Mouse (Mus musculus) T-helper 2 cell (primary cell): Measurements from ENCODE around the gene Pcnx4.

Experiments
- in situ Hi-C: fragments of 300-600 bp; cut with MboI, MseI; formaldehyde crosslinking; loops from one replicate; pipeline ENCODE4 v1.15.1; 2025; ENCODE audit warnings: high pct_unique_total_duplicates

Gene Pcnx4

GRCm38 (mm10) chr12:72536021-72536597 lies at the start of gene Pcnx4:
TSS of gene Pcnx4 (plus strand) at chr12:72536383.
- in situ Hi-C loops = loop anchor here (10.0 to 25.0 kb wide), 2 partner anchors 499 to 1849 kb away; no protein-coding TSS in a partner anchor

GRCm38 (mm10) chr12:72487498-72487897 lies 48.7 kb upstream of the Pcnx4 start:
- in situ Hi-C loops = no loop called here

GRCm38 (mm10) chr12:72489995-72490394 lies 46.2 kb upstream of the Pcnx4 start:
- in situ Hi-C loops = no loop called here

GRCm38 (mm10) chr12:72491063-72491719 lies 45.0 kb upstream of the Pcnx4 start:
- in situ Hi-C loops = no loop called here

GRCm38 (mm10) chr12:72496866-72497600 lies 39.1 kb upstream of the Pcnx4 start:
- in situ Hi-C loops = no loop called here

- in situ Hi-C loops = no loop called here
Observed at GRCm38 (mm10) chr12:72509606-72510005, 26.6 kb upstream of the Pcnx4 start.

GRCm38 (mm10) chr12:72515446-72515845 lies 20.7 kb upstream of the Pcnx4 start:
- in situ Hi-C loops = no loop called here

- in situ Hi-C loops = no loop called here
Observed at GRCm38 (mm10) chr12:72518114-72518728, 18.0 kb upstream of the Pcnx4 start.

- in situ Hi-C loops = no loop called here
Observed at GRCm38 (mm10) chr12:72519352-72519751, 16.8 kb upstream of the Pcnx4 start.

GRCm38 (mm10) chr12:72519855-72520254 lies 16.3 kb upstream of the Pcnx4 start:
- in situ Hi-C loops = no loop called here

- in situ Hi-C loops = no loop called here
Observed at GRCm38 (mm10) chr12:72520645-72521044, 15.5 kb upstream of the Pcnx4 start.

- in situ Hi-C loops = loop anchor here (25.0 kb wide), 1 partner anchor 1838 kb away; no protein-coding TSS in a partner anchor
Observed at GRCm38 (mm10) chr12:72525588-72525987, 10.6 kb upstream of the Pcnx4 start.

GRCm38 (mm10) chr12:72532303-72532702 lies 3.9 kb upstream of the Pcnx4 start:
- in situ Hi-C loops = loop anchor here (10.0 to 25.0 kb wide), 2 partner anchors 502 to 1845 kb away; no protein-coding TSS in a partner anchor

- in situ Hi-C loops = loop anchor here (10.0 to 25.0 kb wide), 2 partner anchors 501 to 1847 kb away; no protein-coding TSS in a partner anchor
Observed at GRCm38 (mm10) chr12:72533986-72534385, 2.2 kb upstream of the Pcnx4 start.

- in situ Hi-C loops = loop anchor here (10.0 to 25.0 kb wide), 2 partner anchors 499 to 1848 kb away; no protein-coding TSS in a partner anchor
Observed at GRCm38 (mm10) chr12:72535599-72535998, 584 bp upstream of the Pcnx4 start.

GRCm38 (mm10) chr12:72538571-72538970 lies 2.4 kb downstream of the Pcnx4 start:
- in situ Hi-C loops = loop anchor here (10.0 to 25.0 kb wide), 2 partner anchors 496 to 1851 kb away; no protein-coding TSS in a partner anchor

- in situ Hi-C loops = no loop called here
Observed at GRCm38 (mm10) chr12:72554347-72554746, 18.2 kb downstream of the Pcnx4 start.

- in situ Hi-C loops = no loop called here
Observed at GRCm38 (mm10) chr12:72564281-72564795, 28.2 kb downstream of the Pcnx4 start.

- in situ Hi-C loops = loop anchor here (10.0 kb wide), 1 partner anchor 143 kb away; no protein-coding TSS in a partner anchor
Observed at GRCm38 (mm10) chr12:72582021-72582420, 45.8 kb downstream of the Pcnx4 start.

- in situ Hi-C loops = loop anchor here (10.0 kb wide), 1 partner anchor 142 kb away; no protein-coding TSS in a partner anchor
Observed at GRCm38 (mm10) chr12:72583099-72583498, 46.9 kb downstream of the Pcnx4 start.

GRCm38 (mm10) chr12:72585339-72585738 lies 49.2 kb downstream of the Pcnx4 start:
- in situ Hi-C loops = loop anchor here (10.0 kb wide), 1 partner anchor 139 kb away; no protein-coding TSS in a partner anchor
